Mouse (Mus musculus) hematopoietic stem cell, adult 5-6 weeks (primary cell): ENCODE results near the gene Dync1i2. TPM values are rescaled to one million over a fixed set of nuclear protein-coding genes. Genes with fewer than 3 reads are reported as not detected.

ENCODE experiments used
- ATAC-seq, 2 experiments: fragments of 125-278 bp in 1 of 2; replicated peaks in 1 of 2; 2 replicates each; pipeline ENCODE4 v1.8.0; 2016 to 2017; ENCODE audit warnings: inconsistent platforms in 2 of 2, mild to moderate bottlenecking in 2 of 2, moderate number of reproducible peaks in 2 of 2, low read depth in 1 of 2, moderate TSS enrichment in 1 of 2; ENCODE audit not compliant: low FRiP score in 2 of 2, poor library complexity in 2 of 2, severe bottlenecking in 2 of 2, insufficient read depth in 1 of 2, low TSS enrichment in 1 of 2
- total RNA-seq: library from RNA; stranded (forward); fragments of 172-1452, 232-1000 nt; gene quantifications from 2 replicates; pipeline ENCODE4 v1.2.3, GENCODE M21; 2017

The Dync1i2 gene
- total RNA-seq, 1 experiment from 2014 or later = 124 TPM

- ATAC-seq = no peak
Observed at GRCm38 (mm10) chr2:71294489-71294888, 83.0 kb downstream of the Dync1i2 start.

GRCm38 (mm10) chr2:71295844-71296243 lies 84.3 kb downstream of the Dync1i2 start:
- no peak for ATAC-seq

- ATAC-seq = no peak
Observed at GRCm38 (mm10) chr2:71297501-71297900, 86.0 kb downstream of the Dync1i2 start.

- ATAC-seq = no peak
Observed at GRCm38 (mm10) chr2:71298729-71299128, 87.2 kb downstream of the Dync1i2 start.

- no peak for ATAC-seq
Observed at GRCm38 (mm10) chr2:71302156-71302663, 90.7 kb downstream of the Dync1i2 start.

- no peak for ATAC-seq
Observed at GRCm38 (mm10) chr2:71303221-71303620, 91.7 kb downstream of the Dync1i2 start.

GRCm38 (mm10) chr2:71304821-71305220 lies 93.3 kb downstream of the Dync1i2 start:
- no peak for ATAC-seq

GRCm38 (mm10) chr2:71306357-71306756 lies 94.9 kb downstream of the Dync1i2 start:
- no peak for ATAC-seq

GRCm38 (mm10) chr2:71309726-71310125 lies 98.2 kb downstream of the Dync1i2 start:
- ATAC-seq = no peak

- no peak for ATAC-seq
Observed at GRCm38 (mm10) chr2:71312067-71312466, 100.6 kb downstream of the Dync1i2 start.

Other genes starting within 250 kb of the Dync1i2 start
- 16.7 and 17.2 TPM in 2 replicates for gene Dcaf17, start 156.4 kb upstream of the Dync1i2 start, total RNA-seq
- gene Mettl8, start 156.1 kb upstream of the Dync1i2 start, total RNA-seq = 14.1 and 20.8 TPM in 2 replicates
- gene Cybrd1, start 93.8 kb upstream of the Dync1i2 start, total RNA-seq = not detected in 2 replicates
- 45.8 and 65.9 TPM in 2 replicates for gene Slc25a12, start 156.0 kb downstream of the Dync1i2 start, total RNA-seq
- gene Hat1, start 177.3 kb downstream of the Dync1i2 start, total RNA-seq = 161 and 174 TPM in 2 replicates
- 51.5 TPM in 2 replicates for gene Metap1d, start 241.6 kb downstream of the Dync1i2 start, total RNA-seq